Mouse (Mus musculus): ENCODE measurements around the gene Fcgr4.
"Not testable (repeated sequence)": the region's sequence is repeated elsewhere in the genome, so short reads cannot be mapped to it uniquely, and the experiment has no call there.

The Fcgr4 gene

GRCm38 (mm10) chr1:171018737-171019136 lies at the start of gene Fcgr4:
Fcgr4 (plus strand) TSS chr1:171018920.
- DNase-seq = no peak

- DNase-seq = no peak
Measured at GRCm38 (mm10) chr1:170972494-170972893, 46.2 kb upstream of the Fcgr4 start.

DNA sequence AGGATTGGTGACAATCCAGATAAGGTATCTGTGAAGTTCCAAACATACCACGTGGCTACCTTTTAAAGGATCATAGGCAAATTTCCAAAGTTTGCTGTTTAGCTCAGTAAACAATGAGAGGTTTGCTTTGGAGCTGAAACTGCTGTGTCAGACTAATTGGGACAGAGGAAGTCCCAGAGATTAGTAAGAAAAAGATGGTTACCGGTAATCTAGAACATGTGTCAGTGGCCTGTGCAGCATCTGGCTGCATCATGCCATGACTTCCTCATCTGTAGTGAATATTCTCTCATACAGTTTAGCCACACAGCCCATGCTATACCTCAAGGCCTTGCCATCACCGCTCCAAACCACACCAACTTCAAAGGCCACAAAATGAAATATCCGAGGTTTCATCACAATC lies 45.8 kb upstream of the Fcgr4 start:
- DNase-seq = no peak

GRCm38 (mm10) chr1:170974171-170974570 lies 44.5 kb upstream of the Fcgr4 start:
- no peak for DNase-seq

GRCm38 (mm10) chr1:170974736-170975135 lies 44.0 kb upstream of the Fcgr4 start:
- no peak for DNase-seq

GRCm38 (mm10) chr1:170975350-170975749 lies 43.4 kb upstream of the Fcgr4 start:
- DNase-seq = not testable (repeated sequence)

- DNase-seq = peak; percentile 18
Measured at GRCm38 (mm10) chr1:170975751-170976161, 43.0 kb upstream of the Fcgr4 start.

DNA sequence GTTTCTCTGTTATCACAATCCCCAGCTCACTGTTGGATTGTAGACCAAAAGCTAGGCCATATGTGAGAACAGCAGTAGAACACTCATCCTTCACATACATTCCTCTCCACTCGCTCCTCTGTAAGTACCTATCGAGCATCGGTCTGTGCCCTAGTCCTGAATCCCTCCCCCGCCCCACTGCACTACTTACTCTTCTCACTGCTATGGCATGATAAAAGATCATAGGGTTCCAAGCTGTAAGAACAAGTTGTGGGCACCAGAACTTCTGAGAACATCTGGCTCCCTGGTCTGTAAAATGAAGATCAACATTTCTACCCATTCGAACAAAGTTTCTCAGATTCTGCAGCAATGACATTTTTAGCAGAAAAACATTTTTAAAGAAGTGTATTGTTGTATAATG lies 42.3 kb upstream of the Fcgr4 start, which contains the start of gene Fcgr2b:
TSS of gene Fcgr2b (minus strand) at position 101 of the 400 bp plus-strand sequence.
- no peak for DNase-seq

DNA sequence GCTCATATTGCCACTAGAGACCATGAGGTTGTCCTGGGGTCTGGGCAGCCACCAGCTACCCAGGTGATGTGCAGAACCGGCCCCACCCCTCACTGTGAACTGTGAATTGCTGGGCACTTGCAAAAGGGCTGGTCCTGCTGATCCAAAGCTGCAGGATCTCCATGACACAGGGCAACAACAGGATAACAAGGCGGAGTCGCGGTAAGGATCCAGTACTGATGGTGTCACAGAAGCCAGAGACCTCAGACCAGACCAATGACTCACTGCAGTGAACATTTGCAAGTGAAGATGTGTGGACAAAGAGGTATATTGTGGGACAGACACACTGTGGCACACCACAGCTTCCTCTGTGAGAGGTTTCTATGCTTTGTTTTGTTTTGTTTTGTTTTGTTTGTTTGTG lies 40.1 kb upstream of the Fcgr4 start:
- no peak for DNase-seq

GRCm38 (mm10) chr1:170981679-170982078 lies 37.0 kb upstream of the Fcgr4 start:
- not testable (repeated sequence) for DNase-seq

DNA sequence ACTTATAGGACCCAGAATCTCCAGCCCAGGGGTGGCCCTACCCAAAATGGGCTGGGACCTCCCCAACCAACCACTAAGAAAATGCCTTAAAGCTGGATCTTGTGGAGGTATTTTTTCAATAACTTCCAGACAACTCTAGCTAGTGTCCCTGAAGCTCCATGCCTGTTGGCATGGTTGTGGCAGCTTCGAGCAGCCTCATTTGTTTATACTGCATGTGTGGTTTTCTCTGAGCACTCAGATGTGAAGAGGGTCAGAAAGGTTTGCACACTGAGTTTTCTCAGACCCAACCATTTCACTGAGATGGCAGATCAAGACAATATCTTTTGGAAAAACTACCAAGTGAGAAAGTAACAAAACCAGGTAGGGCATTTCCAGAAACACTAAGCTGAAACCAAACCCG lies 36.4 kb upstream of the Fcgr4 start:
- no peak for DNase-seq

GRCm38 (mm10) chr1:170983066-170983465 lies 35.7 kb upstream of the Fcgr4 start:
- no peak for DNase-seq

GRCm38 (mm10) chr1:170985092-170985491 lies 33.6 kb upstream of the Fcgr4 start:
- no peak for DNase-seq

DNA sequence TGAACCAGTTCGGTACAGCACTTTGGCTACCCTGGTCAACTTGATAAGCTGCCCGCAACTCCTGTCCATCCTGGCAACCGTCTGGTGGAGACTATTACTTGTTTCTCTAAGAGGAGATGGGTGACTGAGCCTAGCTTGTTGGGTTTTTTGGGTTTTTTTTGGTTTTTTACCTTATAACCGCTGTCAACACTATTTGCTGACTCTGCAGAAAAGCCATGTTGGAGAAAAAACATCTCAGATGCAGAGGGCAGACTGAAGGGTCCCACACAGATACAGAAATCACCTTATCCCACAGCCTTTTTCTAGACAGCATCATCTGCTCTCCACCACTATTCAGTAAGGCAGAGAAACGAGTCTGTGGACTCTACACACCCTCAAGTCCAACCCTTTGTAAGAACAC lies 32.9 kb upstream of the Fcgr4 start:
- DNase-seq = no peak

DNA sequence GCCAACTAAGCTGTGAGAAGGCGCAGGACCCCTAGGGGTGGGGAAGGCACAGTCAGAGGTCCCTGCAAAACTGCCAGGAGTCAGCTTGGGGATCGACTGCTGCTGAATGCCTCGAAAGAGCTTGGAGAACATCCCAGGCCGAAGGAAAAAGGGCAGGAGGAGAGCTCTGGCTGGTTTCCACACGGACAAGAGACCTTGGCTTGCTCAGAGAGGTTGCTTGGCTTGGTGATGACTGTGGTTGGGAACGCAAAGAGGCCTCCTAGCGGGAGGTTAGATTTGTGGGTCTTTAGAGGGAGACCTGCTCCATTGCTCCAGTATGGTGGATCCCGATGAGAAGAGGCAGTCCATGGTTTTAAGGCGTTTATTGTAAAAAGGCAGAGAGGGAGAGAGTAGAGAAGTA lies 29.1 kb upstream of the Fcgr4 start:
- no peak for DNase-seq

GRCm38 (mm10) chr1:170992550-170992949 lies 26.2 kb upstream of the Fcgr4 start:
- DNase-seq = peak; percentile 18

DNA sequence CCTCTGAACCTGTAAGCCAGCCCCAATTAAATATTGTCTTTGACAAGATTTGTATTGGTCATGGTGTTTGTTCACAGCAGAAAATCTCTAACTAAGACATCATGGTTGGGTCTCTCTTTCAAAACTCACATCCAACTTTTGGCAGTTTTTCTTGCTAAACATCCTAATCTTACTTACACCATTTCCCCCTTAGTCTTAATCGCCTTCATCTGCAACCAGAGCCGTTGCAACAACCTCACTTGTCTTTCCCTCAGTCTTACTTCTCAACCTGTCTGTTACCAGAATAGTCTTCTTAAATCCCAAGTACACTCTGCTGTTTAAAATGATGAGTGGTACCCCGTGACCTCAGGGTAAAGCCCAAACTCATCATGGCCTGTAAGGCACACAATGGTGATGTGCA lies 22.7 kb upstream of the Fcgr4 start:
- no peak for DNase-seq

GRCm38 (mm10) chr1:170996753-170997152 lies 22.0 kb upstream of the Fcgr4 start:
- peak; percentile 48 for DNase-seq

DNA sequence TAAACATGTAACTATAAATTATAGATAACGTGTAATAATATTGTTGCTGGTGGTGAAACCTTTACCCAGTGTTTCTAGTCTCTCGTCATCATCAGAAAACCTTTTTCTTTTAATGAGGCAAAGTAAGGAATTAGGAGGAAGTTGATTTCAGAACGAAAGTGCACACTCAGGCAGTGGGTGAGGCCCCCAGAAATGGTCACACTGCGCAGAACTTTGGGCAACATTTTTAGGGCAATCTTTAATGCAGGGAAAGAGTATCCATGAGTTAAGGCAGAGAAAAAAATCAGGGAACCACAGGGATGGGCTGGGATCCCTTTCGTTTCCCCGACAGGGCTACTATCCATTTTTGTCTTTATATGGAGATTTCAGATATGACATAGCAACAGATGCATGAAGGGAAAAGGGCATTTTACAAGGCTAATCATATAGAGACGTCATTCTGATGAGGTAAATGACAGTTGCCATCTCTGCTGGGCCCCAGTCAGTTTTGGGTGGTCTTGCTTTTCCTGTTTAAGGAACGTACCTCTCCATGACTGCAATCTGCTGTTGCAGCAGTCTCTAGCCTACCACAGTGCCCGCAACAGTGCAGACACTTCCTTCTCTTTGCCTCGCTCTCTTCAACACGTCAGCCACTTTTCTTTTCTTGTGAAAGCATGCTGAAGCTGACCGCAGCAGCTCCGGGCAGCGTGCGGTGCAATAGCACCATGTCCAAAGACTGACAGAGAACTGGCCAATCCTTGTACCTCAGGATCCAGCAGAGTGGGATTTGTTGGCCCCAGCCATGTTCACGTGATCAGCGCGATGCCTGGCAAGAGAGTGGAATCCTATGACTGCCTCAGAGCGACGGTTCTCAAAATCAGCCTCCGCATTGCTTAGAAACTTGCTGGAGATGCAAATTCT lies 20.7 kb upstream of the Fcgr4 start:
- peak; percentile 59 for DNase-seq

DNA sequence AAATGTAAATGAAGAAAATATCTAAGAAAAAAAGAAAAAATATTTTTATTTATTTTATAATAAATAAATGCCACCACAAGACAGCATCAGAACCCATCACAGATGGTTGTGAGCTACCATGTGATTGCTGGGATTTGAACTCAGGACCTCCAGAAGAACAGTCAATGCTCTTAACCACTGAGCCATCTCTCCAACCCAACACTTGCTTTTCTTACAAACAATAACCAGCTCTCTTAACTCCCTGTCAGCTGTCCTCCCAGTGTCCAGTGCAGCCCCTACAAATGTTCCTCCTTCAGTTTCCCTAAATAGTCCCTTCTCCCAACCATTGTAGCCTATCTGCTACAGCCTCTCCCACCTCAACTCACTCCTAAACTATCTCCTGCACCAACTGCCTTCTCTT lies 18.9 kb upstream of the Fcgr4 start:
- DNase-seq = no peak

- no peak for DNase-seq
Measured at GRCm38 (mm10) chr1:171005081-171005480, 13.6 kb upstream of the Fcgr4 start.

DNA sequence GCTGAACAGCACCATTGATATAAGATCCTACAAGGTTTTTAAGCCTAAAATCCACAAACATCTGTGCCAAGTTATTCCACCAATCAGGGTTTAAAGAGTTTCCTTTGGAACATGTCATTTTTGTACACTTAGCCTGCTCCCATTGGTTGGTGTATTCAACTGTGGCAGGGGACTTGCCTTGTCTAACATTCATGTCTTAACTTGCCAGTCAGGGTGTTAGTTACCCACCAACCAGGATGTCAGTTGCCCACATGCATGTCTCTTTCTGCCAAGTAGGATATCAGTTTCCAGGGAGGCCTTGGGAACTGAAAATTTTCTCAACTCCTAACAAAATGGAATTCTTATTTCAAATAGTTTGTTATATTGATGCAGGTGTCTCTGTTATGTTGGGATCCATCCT lies 13.1 kb upstream of the Fcgr4 start:
- DNase-seq = no peak

GRCm38 (mm10) chr1:171006335-171006734 lies 12.4 kb upstream of the Fcgr4 start:
- no peak for DNase-seq

- DNase-seq = no peak
Measured at GRCm38 (mm10) chr1:171006905-171007304, 11.8 kb upstream of the Fcgr4 start.

DNA sequence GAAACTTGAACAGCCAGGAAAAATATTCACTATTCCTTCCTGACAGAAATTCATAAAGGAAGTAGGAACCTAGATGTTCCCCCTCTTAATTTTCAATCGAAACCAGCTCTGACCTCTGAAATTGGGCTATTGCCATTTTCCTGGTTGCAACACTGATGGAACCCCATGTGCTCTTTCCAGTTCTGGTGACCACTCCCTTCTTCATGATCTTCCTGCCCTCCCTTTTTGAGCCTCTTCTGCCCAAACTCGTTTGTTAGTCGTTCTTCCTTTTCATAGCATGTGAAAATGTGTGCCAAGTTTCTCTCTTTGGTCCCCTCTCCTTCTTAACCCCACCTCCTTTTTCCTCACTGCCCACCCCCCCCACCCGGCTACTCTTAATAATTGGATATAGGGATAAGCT lies 7.0 kb upstream of the Fcgr4 start:
- DNase-seq = no peak
